Mouse (Mus musculus) ES-E14 (cell line): ENCODE results near the gene Exoc3l. TPM values are rescaled to one million over a fixed set of nuclear protein-coding genes. Genes with fewer than 3 reads are reported as not detected.

Experiments used
- DNase-seq: peaks from one replicate; pipeline ENCODE4 v3.0.0-alpha.2; 2013; ENCODE audit warnings: low read depth, low spot score
- H3K27ac ChIP-seq: 2 replicates; pipeline ENCODE4 v1.5.1; 2012; ENCODE audit warnings: low read depth, mild to moderate bottlenecking, low read length, moderate library complexity, mixed read lengths; ENCODE audit not compliant: poor library complexity, insufficient read depth, severe bottlenecking
- H3K36me3 ChIP-seq: 2 replicates; pipeline ENCODE4 v1.6.1; 2012; ENCODE audit warnings: mild to moderate bottlenecking, low read length, moderate library complexity, mixed read lengths; ENCODE audit not compliant: control insufficient read depth, poor library complexity, insufficient read depth, severe bottlenecking
- H3K4me1 ChIP-seq, 2 experiments: fragments of 150-350 bp in 1 of 2; sonication (generic) in 1 of 2; 2 replicates each; pipeline ENCODE4 v1.6.1; 2012; ENCODE audit warnings: low read length in 2 of 2, mild to moderate bottlenecking in 1 of 2, mixed read lengths in 1 of 2; ENCODE audit not compliant: control insufficient read depth in 2 of 2, insufficient read depth in 2 of 2, poor library complexity in 1 of 2
- H3K4me3 ChIP-seq, 2 experiments: fragments of 150-350 bp in 1 of 2; sonication (generic) in 1 of 2; 2 replicates each; pipeline ENCODE4 v1.5.1; 2012; ENCODE audit warnings: low read length in 2 of 2, low read depth in 1 of 2, mild to moderate bottlenecking in 1 of 2, mixed read lengths in 1 of 2; ENCODE audit not compliant: insufficient read depth in 1 of 2, poor library complexity in 1 of 2, severe bottlenecking in 1 of 2
- H3K9ac ChIP-seq: 2 replicates; pipeline ENCODE4 v1.6.1; 2012; ENCODE audit warnings: low read depth, mild to moderate bottlenecking, low read length, mixed read lengths; ENCODE audit not compliant: poor library complexity, insufficient read depth, severe bottlenecking
- H3K9me3 ChIP-seq: fragments of 150-350 bp; sonication (generic); 2 replicates; pipeline ENCODE4 v1.6.1; 2012; ENCODE audit warnings: low read depth, mild to moderate bottlenecking, low read length; ENCODE audit not compliant: control insufficient read depth, insufficient read depth
- CHD2 ChIP-seq: IDR thresholded peaks from 2 replicates; pipeline ENCODE4 v1.6.1; 2014; ENCODE audit warnings: mild to moderate bottlenecking, low read depth, low read length, inconsistent platforms
- HCFC1 ChIP-seq: IDR thresholded peaks from 2 replicates; pipeline ENCODE4 v1.6.1; 2012; ENCODE audit warnings: low read length, inconsistent platforms, borderline replicate concordance; ENCODE audit not compliant: insufficient read depth
- MAFK ChIP-seq: IDR thresholded peaks from 2 replicates; pipeline ENCODE4 v1.6.1; 2014; ENCODE audit warnings: mild to moderate bottlenecking, low read depth, low read length, inconsistent platforms; ENCODE audit not compliant: insufficient read depth
- ZC3H11A ChIP-seq: IDR thresholded peaks from 2 replicates; pipeline ENCODE4 v1.6.1; 2012; ENCODE audit warnings: low read depth, mild to moderate bottlenecking, inconsistent platforms, low read length, borderline replicate concordance
- ZNF384 ChIP-seq: IDR thresholded peaks from 2 replicates; pipeline ENCODE4 v1.6.1; 2012; ENCODE audit warnings: low read depth, low read length, inconsistent platforms
- in situ Hi-C, 2 experiments: fragments of 600-800 bp; cut with MboI; formaldehyde crosslinking; loops; one replicate each; pipeline ENCODE4 v1.15.1; 2025; ENCODE audit warnings: low sequenced_read_pairs in 2 of 2, inconsistent platforms in 1 of 2; ENCODE audit not compliant: unreplicated experiment in 2 of 2
- total RNA-seq: library from RNA; depleted of rRNA; stranded (reverse); fragments of 300-350 nt; gene quantifications from 2 replicates; pipeline ENCODE4 v1.2.3, GENCODE M21; 2012

Gene Exoc3l
- total RNA-seq, 1 experiment: 22.0 TPM

DNA sequence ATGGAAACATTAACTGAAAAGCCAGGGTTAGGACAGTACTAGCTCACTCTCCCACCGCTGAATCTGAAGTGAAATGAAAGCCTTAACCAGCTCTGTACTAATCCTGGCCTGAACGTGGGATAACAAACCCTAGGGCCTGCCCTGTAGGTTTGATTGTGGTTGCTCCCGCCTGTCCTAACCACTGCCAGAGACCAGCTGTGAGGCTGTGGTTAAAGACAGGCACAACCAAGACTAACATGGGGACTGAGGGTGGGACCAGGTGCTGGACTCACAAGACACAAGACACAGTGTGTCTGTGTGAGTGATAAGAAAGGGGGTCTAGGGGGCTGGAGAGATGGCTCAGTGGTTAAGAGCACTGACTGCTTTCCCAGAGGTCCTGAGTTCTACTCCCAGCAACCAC, 15.3 kb downstream of the Exoc3l start:
- in situ Hi-C loops: no loop called here
- H3K9ac ChIP-seq: no peak overlapping the region
- DNase-seq: no peak
- peaks cover 5 to 20% of the 10 kb centered on the region in 2 experiments; a peak in 2 of 4 replicates for H3K4me1 ChIP-seq
- H3K27ac ChIP-seq: no peak overlapping the region
- TF ChIP-seq MAFK (no peak), CHD2 (no peak), ZNF384 (no peak), ZC3H11A (no peak), HCFC1 (no peak)
- no peaks in the 10 kb centered on the region for H3K9me3 ChIP-seq
- no peak overlapping the region for H3K4me3 ChIP-seq
- H3K36me3 ChIP-seq: no peaks in the 10 kb centered on the region; the same call in 1 of the 2 replicates

- H3K27ac ChIP-seq: no peak overlapping the region
- H3K9ac ChIP-seq: no peak overlapping the region
- H3K4me3 ChIP-seq: peak overlapping the region; percentile 23 to 54
- no peaks in the 10 kb centered on the region for H3K9me3 ChIP-seq
- peaks cover 5 to 20% of the 10 kb centered on the region in 2 experiments; a peak in 2 of 4 replicates for H3K4me1 ChIP-seq
- H3K36me3 ChIP-seq: no peaks in the 10 kb centered on the region; the same call in 1 of the 2 replicates
- TF ChIP-seq HCFC1 (no peak), ZC3H11A (no peak), MAFK (no peak), ZNF384 (no peak), CHD2 (no peak)
- in situ Hi-C loops: no loop called here
- no peak for DNase-seq
These were observed 17.0 kb downstream of the Exoc3l start for GRCm38 (mm10) chr8:105278911-105279334.

- in situ Hi-C loops: no loop called here
- Histone ChIP-seq H3K36me3 (no peaks in the 10 kb centered on the region), H3K4me1 (peaks cover 5 to 12% of the 10 kb centered on the region in 2 experiments; a peak in 2 of 4 replicates), H3K4me3 (peak overlapping the region; percentile 27 to 51), H3K9ac (peak overlapping the region; percentile 17; the same call in 1 of the 2 replicates), H3K9me3 (no peaks in the 10 kb centered on the region), H3K27ac (no peak overlapping the region)
- TF ChIP-seq HCFC1 (no peak), CHD2 (no peak), ZNF384 (no peak), ZC3H11A (no peak), MAFK (0 out of 2 replicates have a peak, but pooled peaks have one; percentile 32)
- no peak for DNase-seq
These were observed 19.4 kb downstream of the Exoc3l start for GRCm38 (mm10) chr8:105276292-105277120.

GRCm38 (mm10) chr8:105275840-105276239, 20.1 kb downstream of the Exoc3l start, which contains the start of gene Nol3:
Nol3 (plus strand) TSS chr8:105276140.
- no peak within 1 kb of the TSS for H3K27ac ChIP-seq
- no peaks in the 10 kb centered on the region for H3K9me3 ChIP-seq
- in situ Hi-C loops: no loop called here
- peak within 1 kb of the TSS; percentile 17; the same call in 1 of the 2 replicates for H3K9ac ChIP-seq
- DNase-seq: no peak
- peak within 1 kb of the TSS; percentile 27 to 51 for H3K4me3 ChIP-seq
- H3K4me1 ChIP-seq: peaks cover 5 to 13% of the 10 kb centered on the region in 2 experiments; a peak in 2 of 4 replicates
- H3K36me3 ChIP-seq: no peaks in the 10 kb centered on the region
- TF ChIP-seq CHD2: no peak
- TF ChIP-seq ZC3H11A: no peak
- TF ChIP-seq ZNF384: no peak
- TF ChIP-seq HCFC1: no peak
- TF ChIP-seq MAFK: no peak
